Mouse (Mus musculus) brain, embryonic 14.5 days (tissue): ENCODE data around the gene Hist1h3f.

ENCODE experiments used
- CTCF ChIP-seq: fragments of 200-500 bp; IDR thresholded peaks from 2 replicates; pipeline ENCODE4 v1.5.1; 2012; ENCODE audit warnings: inconsistent platforms, mild to moderate bottlenecking, moderate library complexity, borderline replicate concordance; ENCODE audit not compliant: insufficient read depth, insufficient read length; ENCODE audit errors: extremely low read depth
- POLR2A ChIP-seq: fragments of 200-500 bp; IDR thresholded peaks from 2 replicates; pipeline ENCODE4 v1.6.1; 2012; ENCODE audit warnings: mild to moderate bottlenecking, inconsistent platforms, borderline replicate concordance; ENCODE audit not compliant: poor library complexity, insufficient read depth, insufficient read length, severe bottlenecking; ENCODE audit errors: extremely low read depth

DNA sequence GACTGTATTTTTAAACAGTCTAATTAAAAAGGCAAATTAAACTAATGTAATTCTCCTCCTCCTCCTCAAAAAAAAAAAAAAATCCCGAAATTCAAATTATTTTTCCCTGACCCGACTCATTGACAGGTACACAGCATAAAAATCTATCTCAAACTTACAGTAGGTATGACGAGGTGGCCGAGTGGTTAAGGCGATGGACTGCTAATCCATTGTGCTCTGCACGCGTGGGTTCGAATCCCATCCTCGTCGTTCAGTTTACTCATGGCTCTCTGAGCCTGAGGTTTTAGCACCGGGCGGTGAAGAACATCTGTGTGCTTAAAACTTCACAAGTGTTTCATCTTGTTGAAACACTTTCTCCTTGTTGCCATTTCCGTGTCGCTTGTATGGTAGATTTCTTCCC lies 22.1 kb upstream of the Hist1h3f start:
- TF ChIP-seq POLR2A, result no peak
- no peak for TF ChIP-seq CTCF
